Mouse (Mus musculus) small intestine, adult 2 months (tissue): Measurements from ENCODE around the gene Ankfy1.

Source experiments
- CTCF ChIP-seq: fragments of 200-500 bp; IDR thresholded peaks from 2 replicates; pipeline ENCODE4 v1.5.1; 2012; ENCODE audit warnings: low read depth, mild to moderate bottlenecking, control low read depth, inconsistent platforms, low read length, moderate library complexity, mixed read lengths; ENCODE audit not compliant: insufficient replicate concordance, insufficient read length; ENCODE audit errors: extremely low read depth
- POLR2A ChIP-seq: fragments of 200-500 bp; IDR thresholded peaks from 2 replicates; pipeline ENCODE4 v1.6.1; 2012; ENCODE audit warnings: low read depth, mild to moderate bottlenecking, control low read depth, inconsistent platforms, low read length, moderate library complexity

DNA sequence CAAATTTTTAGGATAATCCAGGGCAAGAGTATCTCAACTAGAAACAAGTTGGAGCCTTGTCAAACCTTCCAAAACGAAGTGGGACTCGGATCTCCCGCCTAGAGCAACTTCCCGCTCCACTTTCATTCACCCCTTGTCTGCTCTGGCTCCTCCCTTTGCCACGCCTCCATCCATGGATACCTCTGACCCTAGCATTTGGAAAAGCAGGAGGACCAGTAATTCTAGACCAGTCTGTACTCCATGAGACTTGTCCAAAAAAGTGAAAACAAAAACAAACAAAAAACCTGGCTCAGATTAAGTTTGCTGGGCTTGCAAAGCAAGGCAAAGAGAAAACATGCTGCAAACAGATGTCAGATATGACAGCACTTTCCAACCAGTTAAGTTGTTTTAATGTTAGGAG is 1.6 kb upstream of the Ankfy1 start:
- TF ChIP-seq CTCF (no peak), POLR2A (no peak)
